Mouse (Mus musculus): ENCODE data around the gene Cfap97d2.

GRCm38 (mm10) chr8:13780536-13780935 is 74.8 kb downstream of the Cfap97d2 start:
- no peak for TF ChIP-seq CTCF (conservative IDR thresholded peaks at IDR 0.05; ENCODE audit: low read length)
- TF ChIP-seq POU5F1 (IDR thresholded peaks at IDR 0.05; ENCODE audit: borderline replicate concordance, low read length): no peak
- no peak for TF ChIP-seq NANOG (IDR thresholded peaks at IDR 0.05; ENCODE audit: borderline replicate concordance, low read length)

All from E14TG2a.4 (cell line).